Mouse (Mus musculus): Measurements from ENCODE around the gene Mbnl2. TPM values are rescaled to one million over a fixed set of nuclear protein-coding genes. Genes with fewer than 3 reads are reported as not detected.

The Mbnl2 gene
- polyA plus RNA-seq, 1 experiment from 2014 or later, result 17.9 TPM

DNA sequence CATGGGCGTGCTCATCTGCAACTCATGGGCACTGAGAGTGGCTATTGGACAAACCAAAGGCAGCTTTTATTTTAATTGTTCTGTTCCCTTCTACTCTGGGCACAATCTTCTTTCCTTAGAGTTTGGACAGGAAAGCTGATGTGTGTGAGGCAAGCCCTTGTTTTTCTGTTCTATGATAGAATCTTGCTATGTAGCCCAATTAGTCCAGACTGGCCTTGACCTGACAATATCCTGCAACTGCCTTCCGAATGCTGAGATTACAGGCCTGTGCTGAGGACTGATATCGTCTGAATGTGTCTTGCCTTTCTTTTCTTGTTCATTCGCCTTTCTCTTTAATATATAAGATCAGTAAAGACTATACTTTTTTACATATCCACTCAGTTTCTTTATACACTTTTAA is 4.8 kb upstream of the Mbnl2 start:
- H3K36me3 ChIP-seq (ENCODE audit: control insufficient read depth, insufficient read depth, low read length), result no peaks in the 10 kb centered on the region
- no peaks in the 10 kb centered on the region for H3K27me3 ChIP-seq (ENCODE audit: control insufficient read depth, insufficient read depth, low read length)
- H3K4me1 ChIP-seq (ENCODE audit: control insufficient read depth, insufficient read depth, low read length), result 0 out of 2 replicates have a peak, but pooled peaks cover 4% of the 10 kb centered on the region
- 83% methylated on average over 4 of the region's 4 CpGs for WGBS
- H3K4me2 ChIP-seq (ENCODE audit: low read depth, low read length), result no peak overlapping the region
- H3K9me3 ChIP-seq (ENCODE audit: control insufficient read depth, low read length), result no peaks in the 10 kb centered on the region
- H3K9ac ChIP-seq (replicated peaks; ENCODE audit: low read depth, low read length), result no peak overlapping the region
- ATAC-seq (ENCODE audit: low read depth), result no peak
- H3K27ac ChIP-seq (ENCODE audit: low read depth, low read length), result no peak overlapping the region
- H3K4me3 ChIP-seq (ENCODE audit: low read depth, low read length), result no peak overlapping the region

DNA sequence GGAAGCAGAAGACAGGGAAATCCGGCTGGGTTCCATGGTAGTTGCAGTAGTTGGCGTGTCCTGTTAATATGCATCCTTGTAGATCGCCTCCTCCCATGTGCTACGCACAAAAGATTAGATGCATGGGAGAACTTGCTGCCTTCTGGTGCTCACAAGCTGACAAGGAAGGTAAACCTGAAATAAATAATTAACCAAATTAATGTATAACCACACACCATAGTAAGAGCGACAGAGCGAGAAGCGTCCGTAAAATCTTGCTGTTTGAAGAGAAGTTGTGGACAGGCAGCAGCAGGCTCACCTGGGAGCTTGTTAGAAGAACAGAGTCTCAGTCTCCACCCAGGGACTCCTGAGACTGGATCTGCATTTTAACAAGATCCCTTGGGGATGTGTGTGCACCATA is 4.4 kb upstream of the Mbnl2 start:
- Histone ChIP-seq H3K4me3 (ENCODE audit: low read depth, low read length) (no peak overlapping the region), H3K27ac (ENCODE audit: low read depth, low read length) (no peak overlapping the region), H3K4me1 (ENCODE audit: control insufficient read depth, insufficient read depth, low read length) (0 out of 2 replicates have a peak, but pooled peaks cover 4% of the 10 kb centered on the region), H3K27me3 (ENCODE audit: control insufficient read depth, insufficient read depth, low read length) (no peaks in the 10 kb centered on the region), H3K4me2 (ENCODE audit: low read depth, low read length) (no peak overlapping the region), H3K9me3 (ENCODE audit: control insufficient read depth, low read length) (no peaks in the 10 kb centered on the region), H3K9ac (replicated peaks; ENCODE audit: low read depth, low read length) (no peak overlapping the region), H3K36me3 (ENCODE audit: control insufficient read depth, insufficient read depth, low read length) (no peaks in the 10 kb centered on the region)
- 88% methylated on average over 8 of the region's 8 CpGs for WGBS
- ATAC-seq (ENCODE audit: low read depth), result no peak

DNA sequence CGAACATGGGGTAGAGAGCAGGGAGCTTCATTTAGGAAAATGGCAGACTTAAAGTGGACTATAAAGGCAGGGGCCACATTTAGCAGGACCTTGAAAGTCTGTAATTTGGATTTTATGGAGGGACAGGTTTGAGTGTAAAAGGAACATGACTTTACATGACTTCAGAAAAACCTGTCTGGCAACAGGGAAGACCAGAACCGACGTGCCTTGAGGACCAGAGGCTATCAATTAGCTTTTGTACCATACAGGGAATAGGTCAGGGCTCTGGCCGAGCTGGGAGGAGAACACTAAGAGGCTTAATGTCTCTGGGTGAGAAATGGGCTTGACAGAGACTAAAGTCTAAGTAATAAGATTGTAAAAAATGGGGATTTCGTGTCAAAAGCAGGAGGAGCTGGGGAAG is 1.7 kb upstream of the Mbnl2 start:
- Histone ChIP-seq H3K4me1 (ENCODE audit: control insufficient read depth, insufficient read depth, low read length) (peaks cover 18% of the 10 kb centered on the region), H3K4me3 (ENCODE audit: low read depth, low read length) (no peak overlapping the region), H3K27ac (ENCODE audit: low read depth, low read length) (no peak overlapping the region), H3K4me2 (ENCODE audit: low read depth, low read length) (no peak overlapping the region), H3K36me3 (ENCODE audit: control insufficient read depth, insufficient read depth, low read length) (no peaks in the 10 kb centered on the region), H3K27me3 (ENCODE audit: control insufficient read depth, insufficient read depth, low read length) (no peaks in the 10 kb centered on the region), H3K9ac (replicated peaks; ENCODE audit: low read depth, low read length) (no peak overlapping the region), H3K9me3 (ENCODE audit: control insufficient read depth, low read length) (no peaks in the 10 kb centered on the region)
- no peak for ATAC-seq (ENCODE audit: low read depth)
- 65% methylated on average over 5 of the region's 5 CpGs for WGBS

DNA sequence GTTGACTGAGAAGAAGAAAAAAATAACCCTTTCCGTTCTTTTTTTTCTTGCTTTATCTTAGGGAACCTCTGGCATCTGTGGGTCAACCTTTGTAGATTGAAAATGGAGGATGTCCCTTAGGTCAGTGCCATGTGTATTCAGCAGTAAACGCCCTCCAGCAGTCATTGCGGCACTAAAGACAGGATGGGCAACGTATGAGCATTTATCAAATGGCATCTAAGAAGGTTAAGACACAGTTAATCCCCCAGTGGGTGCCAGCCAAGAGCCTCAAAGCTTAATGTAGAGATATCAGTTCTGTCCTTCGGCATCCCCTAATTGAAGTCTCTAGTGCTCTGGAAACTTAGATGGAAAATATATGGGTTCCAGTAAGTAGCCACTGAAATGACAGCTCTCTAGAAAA is 723 bp upstream of the Mbnl2 start:
- ATAC-seq (ENCODE audit: low read depth), result no peak
- WGBS, result 46% methylated on average over 5 of the region's 5 CpGs
- H3K9ac ChIP-seq (replicated peaks; ENCODE audit: low read depth, low read length), result 0 out of 2 replicates have a peak overlapping the region, but pooled peaks have one; percentile 47

DNA sequence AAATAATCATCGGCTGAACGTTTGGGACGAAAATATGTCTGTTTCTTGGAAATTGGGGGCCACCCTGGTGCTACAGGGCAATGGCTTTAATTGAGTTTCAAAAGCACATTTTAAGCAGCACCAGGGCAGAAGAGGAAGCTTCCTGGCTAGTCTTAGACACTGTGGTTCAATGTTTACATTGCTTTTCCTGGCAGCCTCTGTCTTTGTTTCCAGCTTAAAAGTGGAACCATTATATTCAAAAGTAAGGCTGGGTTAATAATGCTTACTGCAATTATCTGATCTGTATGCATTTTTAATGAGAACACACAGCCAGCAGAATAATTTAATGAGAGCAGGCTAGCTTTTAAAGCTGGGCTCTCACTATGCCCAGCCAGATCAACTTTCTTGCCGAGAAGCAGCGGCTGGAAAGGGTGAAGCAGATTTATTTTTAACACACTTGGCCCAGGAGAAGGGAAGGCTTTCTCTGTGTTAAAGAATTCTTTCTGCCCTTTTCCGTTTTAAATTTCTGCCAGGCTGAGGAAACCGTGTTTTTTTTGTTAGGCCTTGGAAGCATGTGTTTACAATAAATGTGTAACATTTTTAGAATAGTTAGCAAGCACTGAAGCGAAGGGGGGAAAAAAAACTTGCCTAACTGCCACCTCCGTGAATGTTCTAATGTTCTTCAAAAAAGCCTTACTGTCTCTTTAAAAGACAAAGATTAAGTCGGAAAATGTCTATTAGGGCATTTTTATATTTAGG is 1.0 kb downstream of the Mbnl2 start:
- Histone ChIP-seq H3K27ac (ENCODE audit: low read depth, low read length) (peak overlapping the region; percentile 61; the same call in 1 of the 2 replicates), H3K4me3 (ENCODE audit: low read depth, low read length) (peak overlapping the region; percentile 57), H3K9me3 (ENCODE audit: control insufficient read depth, low read length) (no peaks in the 10 kb centered on the region), H3K4me1 (ENCODE audit: control insufficient read depth, insufficient read depth, low read length) (peaks cover 27% of the 10 kb centered on the region), H3K4me2 (ENCODE audit: low read depth, low read length) (peak overlapping the region; percentile 72), H3K27me3 (ENCODE audit: control insufficient read depth, insufficient read depth, low read length) (no peaks in the 10 kb centered on the region), H3K9ac (replicated peaks; ENCODE audit: low read depth, low read length) (peak overlapping the region; percentile 52; the same call in 1 of the 2 replicates), H3K36me3 (ENCODE audit: control insufficient read depth, insufficient read depth, low read length) (no peaks in the 10 kb centered on the region)
- no peak for ATAC-seq (ENCODE audit: low read depth)
- WGBS, result 21% methylated on average over 10 of the region's 10 CpGs

More for the DNA sequence above, 723 bp upstream of the Mbnl2 start:
- H3K27me3 ChIP-seq (ENCODE audit: control insufficient read depth, insufficient read depth, low read length), result no peaks in the 10 kb centered on the region
- H3K9me3 ChIP-seq (ENCODE audit: control insufficient read depth, low read length), result no peaks in the 10 kb centered on the region
- H3K4me1 ChIP-seq (ENCODE audit: control insufficient read depth, insufficient read depth, low read length), result peaks cover 27% of the 10 kb centered on the region
- H3K36me3 ChIP-seq (ENCODE audit: control insufficient read depth, insufficient read depth, low read length), result no peaks in the 10 kb centered on the region
- H3K4me3 ChIP-seq (ENCODE audit: low read depth, low read length), result peak overlapping the region; percentile 57
- peak overlapping the region; percentile 72 for H3K4me2 ChIP-seq (ENCODE audit: low read depth, low read length)
- H3K27ac ChIP-seq (ENCODE audit: low read depth, low read length), result peak overlapping the region; percentile 85

DNA sequence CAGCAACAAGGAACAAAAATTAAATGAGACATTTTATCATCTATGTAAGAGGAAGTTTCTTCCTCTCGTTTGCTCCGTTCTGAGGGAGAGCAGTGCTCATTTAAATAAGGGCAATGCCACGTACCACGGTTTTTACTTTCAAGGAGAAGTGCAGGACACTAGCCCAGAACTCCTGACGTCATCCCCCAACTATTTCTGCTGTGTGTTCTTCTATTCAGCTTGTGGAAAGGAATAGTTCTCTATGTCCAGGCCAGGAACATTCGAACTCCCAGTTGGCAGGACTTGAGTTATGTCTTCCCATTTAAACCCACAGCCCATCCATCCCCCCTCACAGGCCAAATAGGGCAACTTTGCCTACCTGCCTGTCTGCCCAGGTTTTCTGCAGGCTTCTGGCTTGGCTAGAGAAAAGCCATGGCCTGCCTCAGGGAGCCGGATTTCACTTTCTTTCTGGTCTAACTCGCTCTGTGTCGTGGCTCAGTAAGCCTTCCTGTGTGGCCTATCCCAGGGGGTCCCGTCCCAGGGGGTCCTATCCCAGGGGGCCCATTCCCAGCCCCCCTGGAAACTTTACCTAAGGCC is 1.7 kb downstream of the Mbnl2 start:
- Histone ChIP-seq H3K4me1 (ENCODE audit: control insufficient read depth, insufficient read depth, low read length) (peaks cover 27% of the 10 kb centered on the region), H3K36me3 (ENCODE audit: control insufficient read depth, insufficient read depth, low read length) (no peaks in the 10 kb centered on the region), H3K9ac (replicated peaks; ENCODE audit: low read depth, low read length) (peak overlapping the region; percentile 52; the same call in 1 of the 2 replicates), H3K27ac (ENCODE audit: low read depth, low read length) (peak overlapping the region; percentile 45; the same call in 1 of the 2 replicates), H3K27me3 (ENCODE audit: control insufficient read depth, insufficient read depth, low read length) (no peaks in the 10 kb centered on the region), H3K4me2 (ENCODE audit: low read depth, low read length) (peak overlapping the region; percentile 72), H3K4me3 (ENCODE audit: low read depth, low read length) (peak overlapping the region; percentile 57), H3K9me3 (ENCODE audit: control insufficient read depth, low read length) (no peaks in the 10 kb centered on the region)
- ATAC-seq (ENCODE audit: low read depth), result no peak
- 20% methylated on average over 10 of the region's 10 CpGs for WGBS

DNA sequence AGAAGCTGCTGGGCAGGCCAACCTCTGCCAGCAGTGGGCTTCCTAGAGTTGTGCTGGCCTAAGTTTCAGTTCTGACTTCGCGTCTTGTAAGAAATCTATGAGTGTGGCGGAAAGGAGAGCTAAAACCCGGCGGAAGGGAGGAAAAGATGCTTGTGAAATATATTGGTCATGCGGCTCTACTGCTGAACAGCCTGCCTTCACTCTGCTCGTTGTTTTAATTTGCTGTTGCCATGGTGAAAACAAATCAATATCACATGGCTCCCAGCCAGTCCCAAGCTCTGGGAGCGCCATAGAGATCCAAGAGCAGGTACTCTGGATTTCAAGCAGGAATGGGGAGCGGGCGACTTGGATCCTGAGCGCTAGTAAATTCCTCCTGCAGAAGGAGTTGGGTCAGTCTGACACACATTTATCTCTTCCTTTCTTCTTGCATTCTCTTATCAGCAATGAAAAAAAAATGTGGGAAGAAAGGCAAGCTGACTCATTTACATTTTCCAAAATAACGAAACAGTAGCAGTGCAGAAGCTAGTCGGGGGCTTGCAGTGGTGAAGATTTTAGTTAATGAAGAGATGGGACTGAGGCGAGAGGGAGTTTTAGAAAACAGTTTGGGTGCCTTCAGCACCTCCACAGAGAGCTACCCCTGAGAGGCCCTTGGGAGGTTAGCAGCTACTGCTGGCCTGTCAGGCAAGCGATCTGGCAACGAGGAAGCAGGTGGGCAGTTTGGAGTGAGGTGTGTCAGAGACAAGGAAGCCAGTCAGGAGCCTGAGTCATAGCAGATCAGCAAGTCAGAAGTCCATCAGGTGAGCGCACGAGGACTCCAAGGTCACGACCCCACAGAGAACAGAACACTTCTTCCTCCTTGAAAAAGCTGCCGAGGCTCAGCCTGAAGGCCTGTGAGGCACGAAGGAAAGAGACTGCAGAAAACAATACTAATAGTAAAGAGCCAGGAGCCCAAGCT is 3.1 kb downstream of the Mbnl2 start:
- peak overlapping the region; percentile 72 for H3K4me2 ChIP-seq (ENCODE audit: low read depth, low read length)
- H3K4me3 ChIP-seq (ENCODE audit: low read depth, low read length), result peak overlapping the region; percentile 4; the same call in 1 of the 2 replicates
- H3K4me1 ChIP-seq (ENCODE audit: control insufficient read depth, insufficient read depth, low read length), result peaks cover 27% of the 10 kb centered on the region
- no peak overlapping the region for H3K27ac ChIP-seq (ENCODE audit: low read depth, low read length)
- WGBS, result 41% methylated on average over 21 of the region's 21 CpGs
- H3K27me3 ChIP-seq (ENCODE audit: control insufficient read depth, insufficient read depth, low read length), result no peaks in the 10 kb centered on the region
- no peaks in the 10 kb centered on the region for H3K36me3 ChIP-seq (ENCODE audit: control insufficient read depth, insufficient read depth, low read length)
- peak; percentile 36; the same call in 1 of the 2 replicates for ATAC-seq (ENCODE audit: low read depth)
- H3K9ac ChIP-seq (replicated peaks; ENCODE audit: low read depth, low read length), result no peak overlapping the region
- H3K9me3 ChIP-seq (ENCODE audit: control insufficient read depth, low read length), result no peaks in the 10 kb centered on the region

DNA sequence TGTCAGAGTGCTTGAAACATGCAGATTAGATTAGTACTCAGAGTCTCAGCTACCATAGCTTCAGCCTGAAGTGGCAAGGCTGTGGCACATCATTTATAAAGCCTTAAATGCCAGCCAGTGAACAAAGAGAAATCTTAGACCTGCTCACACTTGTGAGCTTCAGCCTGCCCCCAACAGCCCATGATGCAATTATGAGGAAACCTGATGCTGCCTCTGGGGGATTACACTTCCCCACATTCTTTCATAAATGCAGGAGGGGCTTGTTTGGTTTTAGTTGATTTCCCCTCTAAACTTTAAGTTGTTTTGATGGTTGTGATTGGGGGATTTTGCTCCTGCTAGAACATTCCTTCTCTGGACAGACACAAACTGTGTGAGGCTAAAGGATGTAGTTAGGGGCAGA is 4.7 kb downstream of the Mbnl2 start:
- no peaks in the 10 kb centered on the region for H3K36me3 ChIP-seq (ENCODE audit: control insufficient read depth, insufficient read depth, low read length)
- no peak for ATAC-seq (ENCODE audit: low read depth)
- no peaks in the 10 kb centered on the region for H3K9me3 ChIP-seq (ENCODE audit: control insufficient read depth, low read length)
- H3K4me2 ChIP-seq (ENCODE audit: low read depth, low read length), result no peak overlapping the region
- H3K4me3 ChIP-seq (ENCODE audit: low read depth, low read length), result no peak overlapping the region
- peaks cover 24% of the 10 kb centered on the region for H3K4me1 ChIP-seq (ENCODE audit: control insufficient read depth, insufficient read depth, low read length)
- no peak overlapping the region for H3K27ac ChIP-seq (ENCODE audit: low read depth, low read length)
- H3K27me3 ChIP-seq (ENCODE audit: control insufficient read depth, insufficient read depth, low read length), result no peaks in the 10 kb centered on the region
- no peak overlapping the region for H3K9ac ChIP-seq (replicated peaks; ENCODE audit: low read depth, low read length)

All from neural tube, embryonic 14.5 days (tissue).